Comparison of ENCODE assay signal across 14 mouse cellular contexts in genomic region chr1:89923642-89924020, GRCm38 (mm10). TPM values are rescaled to one million over a fixed set of nuclear protein-coding genes. Genes with fewer than 3 reads are reported as not detected.
DNase-seq lines count a peak whose midpoint lies in the region; ATAC-seq and TF ChIP-seq lines count a peak whose summit lies in the region.
"Had no signal": no experiment of that assay in that cellular context is flagged by ENCODE, and none has a peak within 500 bp of the region (broad histone marks: within the 10 kb centered on the region; RNA-seq: fewer than 3 reads in every experiment).

No protein-coding gene starts in this region.

- ATAC-seq in kidney, embryonic 14.5 days (ENCODE audit: low FRiP score, low TSS enrichment) = no peak
- no peak for ATAC-seq in embryonic facial prominence, embryonic 13.5 days (ENCODE audit: insufficient number of reproducible peaks, insufficient read depth, low FRiP score, low TSS enrichment, low read depth)
- ATAC-seq in hindbrain, postnatal 0 days = no peak
- ATAC-seq in midbrain, embryonic 16.5 days = no peak

- no peak overlapping the region for H3K27ac ChIP-seq in kidney, embryonic 14.5 days (ENCODE audit: low read depth, low read length)
- H3K27ac ChIP-seq in embryonic facial prominence, embryonic 13.5 days = no peak overlapping the region
- H3K27ac ChIP-seq in hindbrain, postnatal 0 days = no peak overlapping the region
- no peak overlapping the region for H3K27ac ChIP-seq in midbrain, embryonic 16.5 days (ENCODE audit: low read length)

- peaks cover 6% of the 10 kb centered on the region; the same call in 1 of the 2 replicates for H3K4me1 ChIP-seq in kidney, embryonic 14.5 days (ENCODE audit: control insufficient read depth, insufficient read depth, low read length)
- H3K4me1 ChIP-seq in embryonic facial prominence, embryonic 13.5 days = peaks cover 22% of the 10 kb centered on the region
- H3K4me1 ChIP-seq in hindbrain, postnatal 0 days (ENCODE audit: insufficient read depth, low read length) = peaks cover 10% of the 10 kb centered on the region; the same call in 1 of the 2 replicates
- H3K4me1 ChIP-seq in midbrain, embryonic 16.5 days (ENCODE audit: control insufficient read depth, insufficient read depth, low read length) = peaks cover 15% of the 10 kb centered on the region

- H3K36me3 ChIP-seq in kidney, embryonic 14.5 days (ENCODE audit: control insufficient read depth, insufficient read depth, low read length) = no peaks in the 10 kb centered on the region
- no peaks in the 10 kb centered on the region for H3K36me3 ChIP-seq in embryonic facial prominence, embryonic 13.5 days
- no peaks in the 10 kb centered on the region for H3K36me3 ChIP-seq in hindbrain, postnatal 0 days (ENCODE audit: insufficient read depth, low read length)
- H3K36me3 ChIP-seq in midbrain, embryonic 16.5 days (ENCODE audit: control insufficient read depth, insufficient read depth, low read length) = no peaks in the 10 kb centered on the region
- H3K36me3 ChIP-seq: G1E had no signal

- DNase-seq in kidney, adult 18-20 months = no peak
- DNase-seq in hindbrain, postnatal 0 days (ENCODE audit: low spot score) = no peak
- no peak for DNase-seq in gastrocnemius, adult 18-20 months (ENCODE audit: low spot score)
- DNase-seq in frontal cortex, postnatal 14 days (ENCODE audit: low spot score in 2 of 2) = no peak
- no peak for DNase-seq in lung, postnatal 4 days
- DNase-seq: adrenal gland, postnatal 10 days; cerebellum, adult 18-20 months; lung, adult 18-20 months had no signal

- WGBS in kidney, embryonic 14.5 days = 10% methylated on average over 14 of the region's 14 CpGs
- 7% methylated on average over 14 of the region's 14 CpGs for WGBS in embryonic facial prominence, embryonic 13.5 days
- 14% methylated on average over 14 of the region's 14 CpGs for WGBS in hindbrain, postnatal 0 days
- WGBS in midbrain, embryonic 16.5 days = 4% methylated on average over 14 of the region's 14 CpGs

- TF ChIP-seq CTCF in hindbrain, postnatal 0 days (IDR thresholded peaks at IDR 0.05; ENCODE audit: low read depth) = no peak

- no peaks in the 10 kb centered on the region; the same call in 1 of the 2 replicates for H3K9me3 ChIP-seq in kidney, embryonic 14.5 days (ENCODE audit: control insufficient read depth, low read length)
- no peaks in the 10 kb centered on the region; the same call in 1 of the 2 replicates for H3K9me3 ChIP-seq in embryonic facial prominence, embryonic 13.5 days
- H3K9me3 ChIP-seq in hindbrain, postnatal 0 days (ENCODE audit: low read length) = no peaks in the 10 kb centered on the region
- H3K9me3 ChIP-seq in midbrain, embryonic 16.5 days (replicated peaks; ENCODE audit: control insufficient read depth, low read length, poor library complexity, severe bottlenecking) = no peaks in the 10 kb centered on the region

- H3K27me3 ChIP-seq in kidney, embryonic 14.5 days (ENCODE audit: control insufficient read depth, insufficient read depth, low read length) = peaks cover 91% of the 10 kb centered on the region
- peaks cover 100% of the 10 kb centered on the region for H3K27me3 ChIP-seq in embryonic facial prominence, embryonic 13.5 days
- H3K27me3 ChIP-seq in hindbrain, postnatal 0 days (ENCODE audit: insufficient read depth, low read length) = peaks cover 60% of the 10 kb centered on the region
- H3K27me3 ChIP-seq in midbrain, embryonic 16.5 days (ENCODE audit: control insufficient read depth, insufficient read depth, low read depth, low read length) = peaks cover 81% of the 10 kb centered on the region

- no peak overlapping the region for H3K9ac ChIP-seq in kidney, embryonic 14.5 days (ENCODE audit: low read depth, low read length)
- no peak overlapping the region for H3K9ac ChIP-seq in embryonic facial prominence, embryonic 13.5 days
- no peak overlapping the region for H3K9ac ChIP-seq in hindbrain, postnatal 0 days (replicated peaks; ENCODE audit: low read length)
- H3K9ac ChIP-seq in midbrain, embryonic 16.5 days (ENCODE audit: low read depth, low read length) = no peak overlapping the region

- peak overlapping the region; percentile 38; the same call in 1 of the 2 replicates for H3K4me2 ChIP-seq in kidney, embryonic 14.5 days (replicated peaks; ENCODE audit: low read depth, low read length)
- peak overlapping the region; percentile 35 for H3K4me2 ChIP-seq in embryonic facial prominence, embryonic 13.5 days
- peak overlapping the region; percentile 45; the same call in 1 of the 2 replicates for H3K4me2 ChIP-seq in hindbrain, postnatal 0 days (ENCODE audit: low read depth, low read length)
- H3K4me2 ChIP-seq in midbrain, embryonic 16.5 days (ENCODE audit: low read length) = peak overlapping the region; percentile 43; the same call in 1 of the 2 replicates

- peak overlapping the region; percentile 3; the same call in 1 of the 2 replicates for H3K4me3 ChIP-seq in kidney, embryonic 14.5 days (ENCODE audit: low read length)
- H3K4me3 ChIP-seq in embryonic facial prominence, embryonic 13.5 days = peak overlapping the region; percentile 20
- H3K4me3 ChIP-seq in hindbrain, postnatal 0 days (ENCODE audit: low read length) = 0 out of 2 replicates have a peak overlapping the region, but pooled peaks have one; percentile 21
- no peak overlapping the region for H3K4me3 ChIP-seq in midbrain, embryonic 16.5 days (ENCODE audit: low read depth, low read length)
- H3K4me3 ChIP-seq: erythroblast, embryonic 14.5 days had no signal

RNA-seq across cellular contexts. Expression of gene Gbx2, which starts 7.3 kb away (rescaled TPM):
- polyA plus RNA-seq in kidney, embryonic 14.5 days (2014; fragmentation: Nextera tagmentation; extraction: Ambion mirVana) = 0.10 and 0.18 TPM in 2 replicates
- 0.19 and 0.98 TPM in 2 replicates for polyA plus RNA-seq in embryonic facial prominence, embryonic 13.5 days (2015; fragmentation: Nextera tagmentation; extraction: Ambion mirVana)
- total RNA-seq in hindbrain, postnatal 0 days (2014; rRNA removed) = 22.1 and 27.7 TPM in 2 replicates
- polyA plus RNA-seq in hindbrain, postnatal 0 days (2015; fragmentation: Nextera tagmentation; extraction: Ambion mirVana) = 25.6 and 26.9 TPM in 2 replicates
- 29.7 and 62.2 TPM in 2 replicates for polyA plus RNA-seq in midbrain, embryonic 16.5 days (2015; fragmentation: Nextera tagmentation; extraction: Ambion mirVana)
- under 1 TPM; 0.24 to 0.68 TPM for total RNA-seq in gastrocnemius, adult 18-20 months (2021)
- total RNA-seq: adrenal gland, postnatal 10 days had no signal
- polyA plus RNA-seq: erythroblast, embryonic 14.5 days; G1E; heart, postnatal 0 days had no signal

Comparison
In these comparisons a context has a peak if more than half of its experiments do, and no peak if none do; other contexts are left out.
1. RNA of gene Gbx2, which starts 7.3 kb away (polyA plus RNA-seq): 29.7 to 62.2 TPM in midbrain, embryonic 16.5 days and 25.6 to 26.9 TPM in hindbrain, postnatal 0 days; 0.19 to 0.98 TPM in embryonic facial prominence, embryonic 13.5 days and 0.10 to 0.18 TPM in kidney, embryonic 14.5 days; every median in the first group is over 10 times any median in the second.
2. Peak in every context shown above with its lines, with median percentiles within 50 percentile points of each other: H3K4me2 ChIP-seq.